Mouse (Mus musculus): ENCODE data around the gene Wnt10a. TPM values are rescaled to one million over a fixed set of nuclear protein-coding genes. Genes with fewer than 3 reads are reported as not detected.
"Not testable (repeated sequence)": the region's sequence is repeated elsewhere in the genome, so short reads cannot be mapped to it uniquely, and the experiment has no call there.

Wnt10a gene
- total and polyA plus RNA-seq, 3 experiments, result not detected

- H3K36me3 ChIP-seq (ENCODE audit: control insufficient read depth, insufficient read depth, low read length), result no peaks in the 10 kb centered on the region
- TF ChIP-seq CTCF (IDR thresholded peaks at IDR 0.05) (no peak), EP300 (IDR thresholded peaks at IDR 0.05; ENCODE audit: insufficient read depth, low read depth, low read length) (no peak), POLR2A (IDR thresholded peaks at IDR 0.05; ENCODE audit: insufficient read depth, low read depth, low read length) (no peak)
- H3K4me1 ChIP-seq (ENCODE audit: control insufficient read depth, insufficient read depth, low read length), result peaks cover 3% of the 10 kb centered on the region; the same call in 1 of the 2 replicates
- H3K4me3 ChIP-seq, result no peak overlapping the region
- H3K27me3 ChIP-seq (ENCODE audit: control insufficient read depth, insufficient read depth, low read length), result no peaks in the 10 kb centered on the region
- 71% methylated on average over 9 of the region's 9 CpGs for WGBS
- no peak overlapping the region for H3K27ac ChIP-seq
- H3K79me2 ChIP-seq (replicated peaks; ENCODE audit: control insufficient read depth, insufficient read depth, low read length), result no peaks in the 10 kb centered on the region
- H3K9ac ChIP-seq (ENCODE audit: low read depth, low read length), result no peak overlapping the region
- no peak for DNase-seq
- intact Hi-C loops (cut with DNase I), result no loop called here
Observed at GRCm38 (mm10) chr1:74814931-74815647, 23.8 kb downstream of the Wnt10a start.

- H3K27ac ChIP-seq; H3K79me2 ChIP-seq (replicated peaks; ENCODE audit: control insufficient read depth, insufficient read depth, low read length); H3K36me3 ChIP-seq (ENCODE audit: control insufficient read depth, insufficient read depth, low read length); DNase-seq; intact Hi-C loops (cut with DNase I); H3K4me3 ChIP-seq; H3K9ac ChIP-seq (ENCODE audit: low read depth, low read length); H3K4me1 ChIP-seq (ENCODE audit: control insufficient read depth, insufficient read depth, low read length); H3K27me3 ChIP-seq (ENCODE audit: control insufficient read depth, insufficient read depth, low read length): not testable (repeated sequence)
- 90% methylated on average over 6 of the region's 6 CpGs for WGBS
Observed at GRCm38 (mm10) chr1:74815965-74816364, 24.6 kb downstream of the Wnt10a start.

GRCm38 (mm10) chr1:74816612-74817199 is 25.4 kb downstream of the Wnt10a start:
- intact Hi-C loops (cut with DNase I), result no loop called here
- no peaks in the 10 kb centered on the region for H3K36me3 ChIP-seq (ENCODE audit: control insufficient read depth, insufficient read depth, low read length)
- H3K27me3 ChIP-seq (ENCODE audit: control insufficient read depth, insufficient read depth, low read length), result no peaks in the 10 kb centered on the region
- H3K4me3 ChIP-seq, result peak overlapping the region; percentile 94
- peak overlapping the region; percentile 91 for H3K9ac ChIP-seq (ENCODE audit: low read depth, low read length)
- H3K79me2 ChIP-seq (replicated peaks; ENCODE audit: control insufficient read depth, insufficient read depth, low read length), result no peaks in the 10 kb centered on the region
- DNase-seq, result peak; percentile 90 to 93
- 5% methylated on average over 38 of the region's 38 CpGs for WGBS
- H3K27ac ChIP-seq, result peak overlapping the region; percentile 89
- peaks cover 3% of the 10 kb centered on the region; the same call in 1 of the 2 replicates for H3K4me1 ChIP-seq (ENCODE audit: control insufficient read depth, insufficient read depth, low read length)
- TF ChIP-seq POLR2A (IDR thresholded peaks at IDR 0.05; ENCODE audit: insufficient read depth, low read depth, low read length) (peak; percentile 87), CTCF (IDR thresholded peaks at IDR 0.05) (no peak)

- intact Hi-C loops (cut with DNase I), result no loop called here
Observed at GRCm38 (mm10) chr1:74817219-74817618, 25.9 kb downstream of the Wnt10a start.

GRCm38 (mm10) chr1:74818509-74818908 is 27.2 kb downstream of the Wnt10a start:
- WGBS, result 97% methylated on average over 1 of the region's 1 CpGs
- Histone ChIP-seq H3K9ac (ENCODE audit: low read depth, low read length) (no peak overlapping the region), H3K27ac (no peak overlapping the region), H3K4me1 (ENCODE audit: control insufficient read depth, insufficient read depth, low read length) (peaks cover 3% of the 10 kb centered on the region; the same call in 1 of the 2 replicates), H3K4me3 (no peak overlapping the region), H3K36me3 (ENCODE audit: control insufficient read depth, insufficient read depth, low read length) (no peaks in the 10 kb centered on the region), H3K79me2 (replicated peaks; ENCODE audit: control insufficient read depth, insufficient read depth, low read length) (no peaks in the 10 kb centered on the region), H3K27me3 (ENCODE audit: control insufficient read depth, insufficient read depth, low read length) (no peaks in the 10 kb centered on the region)
- DNase-seq, result no peak
- no peak for TF ChIP-seq EP300 (IDR thresholded peaks at IDR 0.05; ENCODE audit: insufficient read depth, low read depth, low read length)
- intact Hi-C loops (cut with DNase I), result no loop called here

More at GRCm38 (mm10) chr1:74817219-74817618, 25.9 kb downstream of the Wnt10a start:
- 13% methylated on average over 14 of the region's 14 CpGs for WGBS
- no peaks in the 10 kb centered on the region for H3K27me3 ChIP-seq (ENCODE audit: control insufficient read depth, insufficient read depth, low read length)
- H3K79me2 ChIP-seq (replicated peaks; ENCODE audit: control insufficient read depth, insufficient read depth, low read length), result no peaks in the 10 kb centered on the region
- no peaks in the 10 kb centered on the region for H3K36me3 ChIP-seq (ENCODE audit: control insufficient read depth, insufficient read depth, low read length)
- H3K4me3 ChIP-seq, result peak overlapping the region; percentile 94
- H3K4me1 ChIP-seq (ENCODE audit: control insufficient read depth, insufficient read depth, low read length), result peaks cover 3% of the 10 kb centered on the region; the same call in 1 of the 2 replicates
- TF ChIP-seq EP300 (IDR thresholded peaks at IDR 0.05; ENCODE audit: insufficient read depth, low read depth, low read length) (no peak), CTCF (IDR thresholded peaks at IDR 0.05) (no peak), POLR2A (IDR thresholded peaks at IDR 0.05; ENCODE audit: insufficient read depth, low read depth, low read length) (no peak)
- DNase-seq, result no peak
- peak overlapping the region; percentile 89 for H3K27ac ChIP-seq
- peak overlapping the region; percentile 91 for H3K9ac ChIP-seq (ENCODE audit: low read depth, low read length)

- H3K4me1 ChIP-seq (ENCODE audit: control insufficient read depth, insufficient read depth, low read length); H3K27ac ChIP-seq; H3K27me3 ChIP-seq (ENCODE audit: control insufficient read depth, insufficient read depth, low read length); H3K9ac ChIP-seq (ENCODE audit: low read depth, low read length); H3K36me3 ChIP-seq (ENCODE audit: control insufficient read depth, insufficient read depth, low read length); intact Hi-C loops (cut with DNase I); H3K4me3 ChIP-seq; DNase-seq; H3K79me2 ChIP-seq (replicated peaks; ENCODE audit: control insufficient read depth, insufficient read depth, low read length): not testable (repeated sequence)
- 95% methylated on average over 4 of the region's 4 CpGs for WGBS
- peak; percentile 17 for TF ChIP-seq CTCF (IDR thresholded peaks at IDR 0.05)
Observed at GRCm38 (mm10) chr1:74823598-74823997, 32.3 kb downstream of the Wnt10a start.

Data from heart, adult 2 months (tissue).